Mouse (Mus musculus): ENCODE measurements around the gene Gm5089.

Gene Gm5089

DNA sequence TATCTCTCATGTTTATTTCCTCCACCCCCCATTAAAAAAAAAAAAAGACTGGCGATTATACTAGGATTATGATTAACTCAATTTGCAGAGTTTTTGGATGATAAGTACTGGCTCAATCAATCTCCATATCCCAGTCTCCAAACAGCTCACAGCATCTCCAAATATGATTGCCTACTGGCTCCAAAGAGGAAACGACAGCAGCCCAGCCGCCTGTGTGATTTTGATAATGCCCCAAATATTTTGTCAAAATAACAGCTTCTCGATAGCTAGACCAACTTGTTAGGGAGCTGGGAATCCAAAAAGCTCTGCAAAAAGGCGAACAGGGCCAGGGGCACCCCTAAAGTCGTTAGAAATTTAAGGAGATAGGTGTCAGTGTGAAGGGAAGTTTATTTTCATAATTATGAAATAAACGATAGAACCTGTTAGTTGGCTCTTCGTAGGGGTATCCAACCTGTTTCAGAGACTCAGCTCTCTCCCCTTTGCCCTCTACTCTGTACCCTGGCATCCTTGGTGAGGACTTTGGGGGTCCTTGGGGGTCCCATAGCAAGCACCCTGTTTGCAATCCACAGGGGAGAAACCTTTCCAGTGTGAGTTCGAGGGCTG lies 27.2 kb upstream of the Gm5089 start:
- DNase-seq (ENCODE audit: low read depth, low spot score) = no peak

- DNase-seq (ENCODE audit: low read depth, low spot score) = no peak
Observed at GRCm38 (mm10) chr14:122477261-122477671, 26.4 kb upstream of the Gm5089 start.

DNA sequence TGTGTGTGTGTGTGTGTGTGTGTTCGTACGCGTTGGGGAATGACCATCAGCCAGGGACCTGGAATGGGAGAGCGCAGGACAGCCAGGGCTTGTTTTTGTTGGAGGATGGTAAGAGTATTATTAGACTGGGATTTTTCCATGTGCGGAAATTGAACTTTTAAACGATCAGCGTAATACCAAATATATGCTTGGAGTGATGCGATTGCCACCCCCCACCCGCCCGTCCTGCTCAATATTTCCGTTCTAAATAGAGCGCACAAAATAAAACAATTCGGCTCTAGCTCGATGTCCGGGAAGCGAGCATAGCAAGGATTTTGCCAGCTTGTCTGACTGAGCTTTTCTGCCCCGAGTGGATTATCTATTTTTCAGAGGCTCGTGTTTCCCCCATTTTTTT lies 25.9 kb upstream of the Gm5089 start:
- DNase-seq (ENCODE audit: low read depth, low spot score) = no peak

DNA sequence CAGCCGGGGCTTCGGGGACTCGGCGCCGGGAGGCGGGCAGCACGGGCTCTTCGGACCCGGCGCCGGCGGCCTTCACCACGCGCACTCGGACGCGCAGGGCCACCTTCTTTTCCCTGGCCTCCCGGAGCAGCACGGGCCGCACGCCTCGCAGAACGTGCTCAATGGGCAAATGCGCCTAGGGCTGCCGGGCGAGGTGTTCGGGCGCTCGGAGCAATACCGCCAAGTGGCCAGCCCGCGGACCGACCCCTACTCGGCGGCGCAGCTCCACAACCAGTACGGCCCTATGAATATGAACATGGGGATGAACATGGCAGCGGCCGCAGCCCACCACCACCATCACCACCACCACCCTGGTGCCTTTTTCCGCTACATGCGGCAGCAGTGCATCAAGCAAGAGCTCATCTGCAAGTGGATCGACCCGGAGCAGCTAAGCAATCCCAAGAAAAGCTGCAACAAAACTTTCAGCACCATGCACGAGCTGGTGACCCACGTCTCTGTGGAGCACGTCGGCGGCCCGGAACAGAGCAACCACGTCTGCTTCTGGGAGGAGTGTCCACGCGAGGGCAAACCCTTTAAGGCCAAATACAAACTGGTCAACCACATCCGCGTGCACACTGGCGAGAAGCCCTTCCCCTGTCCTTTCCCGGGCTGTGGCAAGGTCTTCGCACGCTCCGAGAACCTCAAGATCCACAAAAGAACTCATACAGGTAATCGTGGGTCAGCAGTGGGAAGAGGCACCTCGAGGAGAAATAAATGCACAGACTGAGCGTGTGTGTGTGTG lies 25.3 kb upstream of the Gm5089 start:
- DNase-seq (ENCODE audit: low read depth, low spot score) = no peak

DNA sequence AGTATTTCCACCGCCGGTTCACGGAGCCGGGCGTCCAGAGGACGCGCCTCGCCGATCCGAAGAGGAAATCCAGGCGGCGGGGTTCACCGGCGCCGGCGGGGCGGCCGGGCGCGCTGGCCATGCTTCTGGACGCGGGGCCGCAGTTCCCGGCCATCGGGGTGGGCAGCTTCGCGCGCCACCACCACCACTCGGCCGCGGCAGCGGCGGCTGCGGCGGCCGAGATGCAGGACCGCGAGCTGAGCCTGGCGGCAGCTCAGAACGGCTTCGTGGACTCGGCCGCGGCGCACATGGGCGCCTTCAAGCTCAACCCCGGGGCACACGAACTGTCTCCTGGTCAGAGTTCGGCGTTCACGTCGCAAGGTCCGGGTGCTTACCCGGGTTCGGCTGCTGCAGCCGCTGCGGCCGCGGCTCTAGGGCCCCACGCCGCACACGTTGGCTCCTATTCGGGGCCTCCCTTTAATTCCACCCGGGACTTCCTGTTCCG lies 24.7 kb upstream of the Gm5089 start:
- no peak for DNase-seq (ENCODE audit: low read depth, low spot score)

GRCm38 (mm10) chr14:122474891-122475556 lies 24.1 kb upstream of the Gm5089 start, which contains the start of gene Zic2:
Zic2 (plus strand) TSS chr14:122475435.
- no peak for DNase-seq (ENCODE audit: low read depth, low spot score)

- no peak for DNase-seq (ENCODE audit: low read depth, low spot score)
Observed at GRCm38 (mm10) chr14:122474041-122474890, 23.4 kb upstream of the Gm5089 start.

GRCm38 (mm10) chr14:122473211-122473751 lies 22.4 kb upstream of the Gm5089 start:
- DNase-seq (ENCODE audit: low read depth, low spot score) = no peak

GRCm38 (mm10) chr14:122472647-122473046 lies 21.7 kb upstream of the Gm5089 start:
- no peak for DNase-seq (ENCODE audit: low read depth, low spot score)

DNA sequence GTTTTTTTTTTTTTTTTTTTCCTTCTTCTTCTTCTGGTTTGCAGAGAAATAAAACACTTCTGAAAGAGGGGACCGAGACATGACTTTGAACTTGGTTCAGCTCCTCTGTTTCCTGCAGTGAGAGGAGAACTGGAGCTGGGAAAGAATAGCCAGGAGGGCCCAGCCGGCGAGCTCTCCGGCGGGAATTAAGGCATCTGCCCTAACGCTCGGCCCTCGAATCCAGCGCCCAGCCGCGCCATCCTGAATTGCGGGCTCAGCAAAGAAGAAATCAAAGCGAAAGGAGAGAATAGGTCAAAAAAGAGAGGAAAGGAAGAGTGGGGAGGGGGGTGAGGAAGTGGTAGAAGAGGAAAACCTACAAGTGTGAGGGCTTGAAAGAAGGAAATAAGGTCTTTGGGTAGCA lies 21.2 kb upstream of the Gm5089 start:
- no peak for DNase-seq (ENCODE audit: low read depth, low spot score)

DNA sequence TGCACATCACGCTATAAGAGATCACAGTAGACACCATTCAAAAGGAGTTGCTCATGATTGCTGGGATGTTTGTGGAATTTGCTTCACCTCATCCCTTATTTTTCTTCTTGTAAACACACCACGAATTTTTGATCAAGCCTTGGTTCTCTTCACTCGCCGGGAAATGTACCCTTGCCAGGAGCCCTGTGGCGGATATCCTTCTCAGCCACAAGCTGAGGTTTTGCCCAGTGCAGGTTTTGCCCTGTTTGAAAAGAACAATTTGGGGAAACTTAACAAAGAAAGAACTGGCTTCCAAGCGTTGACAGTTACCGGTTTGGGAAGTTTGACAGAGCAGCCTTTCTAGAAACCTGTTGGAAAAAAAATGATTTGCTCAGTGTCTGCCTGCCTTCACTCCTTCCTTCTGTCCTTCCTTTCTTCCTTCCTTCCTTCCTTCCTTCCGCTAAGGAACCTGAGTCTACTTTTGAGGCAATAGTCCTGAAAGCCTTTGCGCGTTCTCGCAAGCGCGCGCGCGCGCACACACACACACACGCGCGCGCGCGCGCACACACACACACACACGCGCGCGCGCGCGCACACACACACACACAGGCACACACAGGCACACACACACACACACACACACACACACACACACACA lies 20.7 kb upstream of the Gm5089 start:
- DNase-seq (ENCODE audit: low read depth, low spot score) = no peak

DNA sequence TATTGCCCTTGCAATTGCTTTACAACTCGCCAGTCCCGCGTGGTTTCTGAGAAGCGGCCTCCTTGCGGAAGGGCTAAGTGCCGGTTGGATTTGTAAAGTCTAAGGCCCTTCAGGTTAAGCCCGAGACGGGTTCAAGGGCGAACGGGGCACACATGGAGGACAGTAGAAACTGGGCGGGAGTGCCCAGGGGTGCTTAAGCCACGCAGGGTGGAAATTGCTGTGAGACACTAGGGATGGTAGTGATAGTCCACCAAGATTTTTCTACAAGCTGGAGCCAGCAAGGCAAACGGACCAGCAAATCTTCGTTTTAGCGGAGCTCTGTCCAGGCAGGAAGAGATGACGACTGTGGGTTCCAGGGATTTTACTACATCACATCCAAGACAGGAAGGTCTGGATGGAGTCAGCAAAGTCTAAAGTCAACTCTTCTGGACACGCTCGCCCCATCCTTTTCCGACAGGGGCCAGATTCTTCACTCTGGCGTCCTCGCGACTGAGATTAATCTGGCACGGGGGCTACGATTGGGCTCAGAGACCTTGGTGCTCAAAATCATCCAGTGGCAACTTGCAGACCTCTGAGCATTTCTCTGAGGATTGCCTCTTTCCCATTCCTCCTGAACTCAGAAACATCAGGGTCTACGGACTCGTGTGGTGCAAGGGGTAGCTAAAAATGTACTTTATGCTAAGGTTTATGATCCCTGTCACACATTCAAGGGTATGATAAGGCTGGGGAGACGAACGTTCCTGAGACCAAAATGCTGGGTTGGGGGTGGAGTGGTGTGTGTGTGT lies 18.2 kb upstream of the Gm5089 start:
- DNase-seq (ENCODE audit: low read depth, low spot score) = no peak

DNA sequence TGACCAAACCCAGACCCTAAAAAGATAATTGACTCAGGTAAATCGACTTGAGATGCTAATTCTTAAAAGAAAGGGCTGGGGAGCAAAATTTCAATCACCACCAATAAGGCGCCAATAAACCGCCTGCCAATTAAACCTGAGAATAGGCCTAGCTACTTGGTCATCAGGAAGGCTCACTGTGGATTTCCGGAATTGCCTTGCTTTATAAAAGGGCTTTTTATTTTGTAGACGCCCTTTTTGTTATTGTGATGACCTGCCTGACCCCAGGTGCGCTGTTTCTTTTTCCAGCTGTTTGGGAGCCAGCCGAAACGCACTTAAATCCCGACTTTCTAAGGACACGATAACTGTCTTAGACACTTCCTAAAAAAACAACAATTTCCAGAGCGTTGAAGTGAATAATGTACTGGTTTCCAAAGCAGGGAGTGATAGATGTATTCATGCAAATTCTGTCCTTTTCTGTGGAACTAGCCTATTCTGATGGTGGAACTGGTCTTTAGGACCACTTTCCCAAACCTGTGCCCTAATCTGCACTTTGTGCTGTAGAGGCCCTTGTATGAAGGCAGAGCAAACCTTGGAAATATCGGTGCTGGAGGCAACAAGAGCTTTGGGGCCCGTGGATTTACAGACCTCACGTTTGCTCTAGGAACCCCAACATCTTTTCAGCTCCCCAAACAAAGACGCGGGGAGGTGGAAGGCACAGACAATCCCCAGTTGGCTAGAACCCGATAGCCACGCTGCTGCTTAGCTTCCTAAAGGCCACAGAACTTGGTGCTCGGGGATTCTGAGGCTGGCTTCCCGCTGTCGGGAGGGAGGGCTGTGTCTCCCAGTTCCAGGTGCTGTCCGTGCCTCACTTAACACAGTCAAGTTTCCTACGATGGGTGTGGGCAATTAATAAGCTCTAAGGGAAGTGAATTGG lies 17.3 kb upstream of the Gm5089 start:
- no peak for DNase-seq (ENCODE audit: low read depth, low spot score)

GRCm38 (mm10) chr14:122466756-122467362 lies 15.9 kb upstream of the Gm5089 start:
- DNase-seq (ENCODE audit: low read depth, low spot score) = no peak

DNA sequence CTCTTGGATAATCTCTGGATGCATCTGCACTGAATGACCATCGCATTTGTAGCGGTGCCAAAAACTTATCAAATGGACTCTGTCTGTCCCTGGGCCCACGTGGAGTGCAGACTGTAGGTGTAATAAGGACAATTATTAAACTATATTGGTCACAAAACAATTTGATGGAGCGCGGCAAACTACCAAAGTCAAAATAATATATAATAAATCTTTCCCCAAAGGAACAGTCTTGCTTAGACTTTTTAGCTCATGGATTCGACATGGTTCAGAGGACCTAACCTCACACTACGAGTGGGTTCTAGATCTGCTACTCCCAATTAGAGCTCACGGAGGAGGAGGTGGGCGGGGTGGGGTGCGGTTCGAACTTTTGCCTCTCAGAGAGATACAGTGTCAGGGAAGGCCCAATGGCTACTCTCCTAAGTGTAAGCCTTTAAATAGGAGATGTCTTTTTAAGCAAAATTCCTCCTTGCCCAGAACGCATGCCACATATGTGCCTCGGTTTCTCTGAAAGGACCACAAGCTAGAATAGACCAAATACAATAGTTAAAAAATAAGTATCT lies 15.1 kb upstream of the Gm5089 start:
- DNase-seq (ENCODE audit: low read depth, low spot score) = no peak

DNA sequence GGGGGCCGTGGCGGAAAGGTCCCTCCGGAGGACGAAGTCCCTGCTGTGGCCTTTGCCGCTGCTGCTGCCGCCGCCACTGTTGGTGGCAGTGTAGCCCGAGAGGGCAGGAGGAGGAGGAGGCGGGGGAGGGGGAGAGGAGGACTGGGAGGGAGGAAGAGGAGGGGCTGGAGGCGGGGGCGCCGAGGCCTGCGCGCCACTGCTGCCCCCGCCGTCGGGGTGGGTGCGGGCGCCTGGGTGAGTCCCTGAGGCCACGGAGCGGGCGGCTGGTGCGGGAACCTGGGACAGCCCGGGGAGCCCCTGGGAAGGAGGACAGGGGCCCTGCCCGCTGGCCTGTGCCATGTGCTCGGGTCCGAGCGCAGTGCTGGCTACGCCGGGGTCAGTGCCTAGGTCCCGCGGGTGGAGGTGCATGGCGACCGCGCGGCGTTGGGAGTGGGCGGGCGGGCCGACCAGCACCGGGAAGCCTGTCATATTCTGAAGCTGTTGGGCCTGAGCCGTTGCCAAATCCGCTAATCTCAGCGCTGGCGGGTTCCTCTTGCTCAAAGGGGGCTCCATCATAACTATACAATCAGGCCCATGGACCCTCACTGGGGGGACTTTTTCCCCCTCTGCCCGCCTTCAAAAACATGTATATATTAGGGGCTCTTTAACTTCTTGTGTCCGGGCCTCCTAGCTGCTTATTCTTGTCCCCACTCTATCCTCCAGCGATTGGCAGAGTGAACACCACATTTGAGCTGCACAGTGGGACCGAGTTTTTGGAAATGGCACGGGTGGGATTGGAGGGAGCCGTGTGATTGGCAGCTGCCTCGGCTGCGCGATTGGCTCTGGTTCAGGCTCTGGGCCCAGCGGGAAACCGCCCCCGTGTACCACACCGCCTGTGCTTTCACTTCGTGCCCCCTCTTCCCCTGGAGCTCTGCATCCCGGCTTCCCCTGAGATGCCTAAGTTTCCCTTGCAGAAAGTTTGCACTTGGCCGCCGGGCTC lies 14.1 kb upstream of the Gm5089 start, which contains the start of gene Zic5:
Gene Zic5 (minus strand): TSS at position 915 of the 979 bp plus-strand sequence.
- DNase-seq (ENCODE audit: low read depth, low spot score) = peak; percentile 93

- no peak for DNase-seq (ENCODE audit: low read depth, low spot score)
Observed at GRCm38 (mm10) chr14:122464351-122464762, 13.4 kb upstream of the Gm5089 start.

All from A20 (cell line).